Mouse (Mus musculus): ENCODE data around the gene Fam167b.
"Not testable (repeated sequence)": the region's sequence is repeated elsewhere in the genome, so short reads cannot be mapped to it uniquely, and the experiment has no call there.

The Fam167b gene

GRCm38 (mm10) chr4:129561184-129561583, 17.2 kb downstream of the Fam167b start:
- DNase-seq (ENCODE audit: low spot score): no peak

- DNase-seq (ENCODE audit: low spot score): peak; percentile 52
These were observed 19.9 kb downstream of the Fam167b start for GRCm38 (mm10) chr4:129558321-129558955.

- DNase-seq (ENCODE audit: low spot score): no peak
These were observed 21.0 kb downstream of the Fam167b start for GRCm38 (mm10) chr4:129557256-129557808.

GRCm38 (mm10) chr4:129556532-129557223, 21.7 kb downstream of the Fam167b start:
- DNase-seq (ENCODE audit: low spot score): peak; percentile 99

- DNase-seq (ENCODE audit: low spot score): peak; percentile 52
These were observed 22.4 kb downstream of the Fam167b start for GRCm38 (mm10) chr4:129555862-129556531.

GRCm38 (mm10) chr4:129555421-129555861, 22.9 kb downstream of the Fam167b start:
- DNase-seq (ENCODE audit: low spot score): peak; percentile 85

GRCm38 (mm10) chr4:129554512-129554911, 23.8 kb downstream of the Fam167b start:
- DNase-seq (ENCODE audit: low spot score): not testable (repeated sequence)

- DNase-seq (ENCODE audit: low spot score): no peak
These were observed 28.1 kb downstream of the Fam167b start for GRCm38 (mm10) chr4:129550295-129550694.

- DNase-seq (ENCODE audit: low spot score): peak; percentile 54
These were observed 29.0 kb downstream of the Fam167b start for GRCm38 (mm10) chr4:129549306-129549705.

GRCm38 (mm10) chr4:129547631-129548030, 30.7 kb downstream of the Fam167b start:
- DNase-seq (ENCODE audit: low spot score): not testable (repeated sequence)

- DNase-seq (ENCODE audit: low spot score): no peak
These were observed 34.2 kb downstream of the Fam167b start for GRCm38 (mm10) chr4:129544106-129544505.

- DNase-seq (ENCODE audit: low spot score): peak; percentile 98
These were observed 35.7 kb downstream of the Fam167b start, which contains the start of gene Hdac1 for GRCm38 (mm10) chr4:129542592-129543141. Hdac1 (minus strand) TSS chr4:129542713.

GRCm38 (mm10) chr4:129541868-129542591, 36.3 kb downstream of the Fam167b start:
- DNase-seq (ENCODE audit: low spot score): peak; percentile 48

GRCm38 (mm10) chr4:129540012-129540411, 38.3 kb downstream of the Fam167b start:
- peak; percentile 53 for DNase-seq (ENCODE audit: low spot score)

- not testable (repeated sequence) for DNase-seq (ENCODE audit: low spot score)
These were observed 49.4 kb downstream of the Fam167b start for GRCm38 (mm10) chr4:129528901-129529300.

Measured in testis, postnatal 10 days (tissue).